Mouse (Mus musculus) liver, embryonic 12.5 days (tissue): ENCODE measurements at regions not wholly inside any gene's neighbourhood (a gene's known extent, or its start where the extent isn't known, plus 50 kb on each side); places are given as distances from the start of the nearest gene placed in this dataset.

Experiments
- ATAC-seq: fragments of 200-750 bp; cut with Nextera tagmentation; 2 replicates; pipeline ENCODE4 v1.8.0; 2017; ENCODE audit warnings: moderate number of reproducible peaks, mild to moderate bottlenecking, moderate library complexity
- H3K27ac ChIP-seq: fragments of 300-500 bp; sonication (generic); 2 replicates; pipeline ENCODE4 v1.5.1; 2016; ENCODE audit warnings: mild to moderate bottlenecking
- H3K27me3 ChIP-seq: fragments of 300-500 bp; sonication (generic); replicated peaks from 2 replicates; pipeline ENCODE4 v1.6.1; 2016; ENCODE audit warnings: mild to moderate bottlenecking, moderate library complexity
- H3K36me3 ChIP-seq: fragments of 300-500 bp; sonication (generic); 2 replicates; pipeline ENCODE4 v1.6.1; 2016; ENCODE audit warnings: mild to moderate bottlenecking, moderate library complexity
- H3K4me1 ChIP-seq: fragments of 300-500 bp; sonication (generic); 2 replicates; pipeline ENCODE4 v1.6.1; 2016
- H3K4me2 ChIP-seq: fragments of 300-500 bp; sonication (generic); 2 replicates; pipeline ENCODE4 v1.6.1; 2016; ENCODE audit warnings: mild to moderate bottlenecking, moderate library complexity
- H3K4me3 ChIP-seq: fragments of 300-500 bp; sonication (generic); 2 replicates; pipeline ENCODE4 v1.5.1; 2016; ENCODE audit warnings: mild to moderate bottlenecking, moderate library complexity
- H3K9ac ChIP-seq: fragments of 300-500 bp; sonication (generic); 2 replicates; pipeline ENCODE4 v1.6.1; 2016; ENCODE audit warnings: mild to moderate bottlenecking, moderate library complexity
- H3K9me3 ChIP-seq: fragments of 300-500 bp; sonication (generic); replicated peaks from 2 replicates; pipeline ENCODE4 v1.6.1; 2016; ENCODE audit warnings: mild to moderate bottlenecking, moderate library complexity
- WGBS: fragments of 180-500 bp; shearing (Covaris S2); methylation state at CpG from one replicate; pipeline ENCODE4 v1.1.7; 2016; ENCODE audit not compliant: insufficient replicate concordance; 5-methylcytosine and 5-hydroxymethylcytosine counted together

DNA sequence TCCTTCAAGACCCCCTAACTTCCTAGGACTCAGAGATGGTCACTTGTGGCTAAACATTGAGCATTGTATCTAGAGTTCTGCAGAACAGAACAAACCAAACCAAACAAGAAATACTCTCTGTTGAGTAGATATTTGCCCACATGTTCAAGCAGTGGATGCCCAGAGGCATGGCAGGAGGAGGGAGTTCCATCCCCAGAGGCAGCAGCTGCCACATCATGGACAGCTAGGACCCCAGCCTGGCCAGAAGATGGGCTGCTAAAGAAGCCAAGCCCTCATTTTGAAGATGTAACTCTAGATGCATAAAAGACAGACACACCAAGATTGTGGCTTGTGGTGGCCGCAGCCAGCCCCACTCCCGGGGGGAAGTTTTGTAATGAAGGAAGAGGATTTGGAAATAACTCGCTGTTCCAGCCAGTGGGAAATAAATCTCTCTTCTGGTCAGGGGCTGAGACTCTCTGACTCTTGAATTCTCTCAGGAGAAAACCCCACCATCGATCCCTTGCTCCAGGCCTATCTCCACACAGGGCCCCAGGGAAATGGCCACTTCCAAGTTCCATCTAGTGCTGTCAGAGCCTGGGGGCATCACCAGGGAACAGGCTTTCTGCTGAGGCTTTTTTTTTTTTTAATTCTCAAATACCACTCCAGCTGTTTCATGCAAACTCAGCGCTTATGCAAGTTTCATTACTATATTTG lies 174.9 kb downstream of the Sox9 start:
- Histone ChIP-seq H3K9me3 (no peaks in the 10 kb centered on the region), H3K4me3 (no peak overlapping the region), H3K36me3 (no peaks in the 10 kb centered on the region), H3K4me1 (no peaks in the 10 kb centered on the region), H3K4me2 (no peak overlapping the region), H3K9ac (no peak overlapping the region), H3K27me3 (peaks cover 13% of the 10 kb centered on the region; the same call in 1 of the 2 replicates), H3K27ac (no peak overlapping the region)
- WGBS: 59% methylated on average over 5 of the region's 5 CpGs
- no peak for ATAC-seq

DNA sequence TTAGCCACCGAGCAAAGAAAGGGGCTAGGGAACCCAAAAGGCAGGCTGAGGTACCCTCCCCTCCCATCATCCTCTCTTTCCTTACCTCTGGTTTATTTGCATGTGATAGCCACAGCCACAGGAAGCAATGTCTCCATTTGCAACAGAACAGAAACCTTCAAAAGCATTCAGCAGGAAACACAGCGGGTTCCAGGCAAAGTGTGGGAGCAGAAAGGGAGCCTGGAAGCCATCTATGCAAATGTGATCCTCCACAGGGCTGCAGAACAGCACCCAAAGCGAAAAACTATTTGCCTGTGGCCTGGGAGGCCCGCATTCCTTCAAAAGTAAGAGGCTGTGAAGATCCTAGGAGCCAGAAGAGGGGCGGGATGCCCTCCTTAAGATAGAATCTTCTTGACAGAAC lies 177.6 kb downstream of the Sox9 start:
- H3K4me3 ChIP-seq: no peak overlapping the region
- WGBS: 10% methylated on average over 5 of the region's 5 CpGs
- no peak overlapping the region for H3K9ac ChIP-seq
- H3K36me3 ChIP-seq: no peaks in the 10 kb centered on the region
- no peaks in the 10 kb centered on the region for H3K9me3 ChIP-seq
- H3K27ac ChIP-seq: no peak overlapping the region
- no peaks in the 10 kb centered on the region for H3K4me1 ChIP-seq
- peaks cover 10% of the 10 kb centered on the region; the same call in 1 of the 2 replicates for H3K27me3 ChIP-seq
- no peak overlapping the region for H3K4me2 ChIP-seq
- no peak for ATAC-seq

DNA sequence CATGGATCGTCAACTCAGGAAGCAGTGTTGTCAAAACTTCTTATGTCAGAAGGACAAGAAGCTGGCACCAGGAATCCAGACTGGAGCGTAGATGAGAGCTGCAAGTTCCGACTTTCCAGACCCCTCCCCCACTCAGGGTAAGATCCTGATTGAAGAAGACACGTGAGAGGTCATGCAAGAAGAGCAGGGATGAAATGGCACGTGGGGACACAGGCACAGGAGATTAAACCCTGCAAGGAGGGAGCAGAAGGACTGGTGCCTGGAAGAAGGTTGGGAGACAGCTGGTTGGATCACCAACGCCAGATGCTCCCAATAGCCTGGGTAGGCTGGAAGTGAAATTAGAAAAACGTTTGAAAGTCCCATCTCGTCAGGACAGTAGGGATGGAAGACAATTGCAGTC lies 191.3 kb downstream of the Sox9 start:
- Histone ChIP-seq H3K27me3 (peaks cover 17% of the 10 kb centered on the region; the same call in 1 of the 2 replicates), H3K27ac (no peak overlapping the region), H3K4me2 (no peak overlapping the region), H3K36me3 (no peaks in the 10 kb centered on the region), H3K9me3 (no peaks in the 10 kb centered on the region), H3K4me3 (no peak overlapping the region), H3K4me1 (no peaks in the 10 kb centered on the region), H3K9ac (no peak overlapping the region)
- whole genome bisulfite sequencing: 57% methylated on average over 8 of the region's 8 CpGs
- no peak for ATAC-seq

DNA sequence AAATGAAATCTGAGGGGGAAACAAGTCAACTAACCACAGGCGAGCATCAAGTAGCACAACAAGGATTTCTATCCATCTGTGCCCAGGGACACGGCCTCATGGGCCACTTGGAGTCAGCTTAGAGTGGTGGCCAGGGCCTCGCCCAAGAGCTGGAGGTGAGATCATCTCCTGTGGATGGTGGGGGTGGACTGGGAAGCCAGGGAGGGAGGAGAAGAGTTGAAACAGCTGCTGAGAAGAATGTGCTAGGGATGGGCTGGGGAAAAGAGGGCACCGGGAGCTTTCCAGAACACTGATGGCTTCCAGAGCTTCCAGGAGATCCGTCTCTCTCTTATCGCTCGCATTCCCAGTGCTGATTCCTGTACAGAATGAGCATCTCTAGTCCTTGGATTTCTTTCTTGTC lies 192.9 kb downstream of the Sox9 start:
- H3K9me3 ChIP-seq: no peaks in the 10 kb centered on the region
- ATAC-seq: no peak
- no peaks in the 10 kb centered on the region for H3K36me3 ChIP-seq
- H3K9ac ChIP-seq: no peak overlapping the region
- H3K4me3 ChIP-seq: no peak overlapping the region
- H3K4me2 ChIP-seq: no peak overlapping the region
- peaks cover 27% of the 10 kb centered on the region; the same call in 1 of the 2 replicates for H3K27me3 ChIP-seq
- no peaks in the 10 kb centered on the region; the same call in 1 of the 2 replicates for H3K4me1 ChIP-seq
- 78% methylated on average over 7 of the region's 7 CpGs for WGBS
- H3K27ac ChIP-seq: no peak overlapping the region

DNA sequence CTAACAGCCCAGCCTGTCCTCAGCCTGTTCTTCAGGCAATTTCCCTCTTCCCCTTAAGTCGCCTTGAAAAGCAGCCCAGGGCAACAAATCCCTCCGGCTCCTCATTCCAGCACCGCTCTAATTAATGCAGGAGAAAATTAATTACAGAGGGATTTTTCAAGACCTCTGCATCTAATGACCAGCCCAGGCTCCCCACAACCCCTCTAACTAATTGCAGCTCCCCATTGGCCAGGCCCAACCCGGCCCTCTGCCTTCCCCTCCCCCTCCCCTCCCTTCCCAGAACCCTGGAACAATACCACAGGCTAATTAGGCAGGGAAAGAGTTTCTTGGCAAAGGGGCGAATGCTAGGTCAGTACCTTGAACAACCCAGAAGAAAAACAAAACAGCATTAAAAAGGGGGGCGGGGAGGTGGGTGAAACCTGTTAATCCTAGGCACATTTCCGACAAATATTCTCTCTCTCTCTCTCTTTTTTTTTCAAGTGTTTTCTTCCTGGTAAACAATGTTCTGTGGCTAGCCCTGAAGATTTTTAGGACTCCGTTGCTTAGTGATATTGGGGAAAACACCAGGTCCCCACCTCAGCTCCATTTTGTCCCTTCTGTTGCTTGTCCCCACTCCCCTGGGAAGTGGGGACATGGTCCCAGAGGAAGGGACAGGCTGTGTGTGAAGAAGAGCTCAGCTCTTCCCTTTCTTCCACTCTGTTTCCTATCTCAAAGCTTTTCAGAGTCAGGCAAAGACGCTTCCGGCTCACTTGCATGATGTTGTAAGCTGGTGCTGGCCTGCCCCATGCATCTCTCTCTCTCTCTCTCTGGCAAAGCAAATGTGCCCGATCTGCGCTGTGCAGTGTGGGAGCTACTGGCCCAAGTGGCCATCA lies 195.1 kb downstream of the Sox9 start:
- peaks cover 30% of the 10 kb centered on the region; the same call in 1 of the 2 replicates for H3K27me3 ChIP-seq
- H3K4me3 ChIP-seq: no peak overlapping the region
- no peak overlapping the region for H3K9ac ChIP-seq
- H3K9me3 ChIP-seq: no peaks in the 10 kb centered on the region
- no peak for ATAC-seq
- H3K36me3 ChIP-seq: no peaks in the 10 kb centered on the region
- 18% methylated on average over 12 of the region's 12 CpGs for WGBS
- H3K27ac ChIP-seq: no peak overlapping the region
- H3K4me1 ChIP-seq: no peaks in the 10 kb centered on the region; the same call in 1 of the 2 replicates
- H3K4me2 ChIP-seq: no peak overlapping the region

DNA sequence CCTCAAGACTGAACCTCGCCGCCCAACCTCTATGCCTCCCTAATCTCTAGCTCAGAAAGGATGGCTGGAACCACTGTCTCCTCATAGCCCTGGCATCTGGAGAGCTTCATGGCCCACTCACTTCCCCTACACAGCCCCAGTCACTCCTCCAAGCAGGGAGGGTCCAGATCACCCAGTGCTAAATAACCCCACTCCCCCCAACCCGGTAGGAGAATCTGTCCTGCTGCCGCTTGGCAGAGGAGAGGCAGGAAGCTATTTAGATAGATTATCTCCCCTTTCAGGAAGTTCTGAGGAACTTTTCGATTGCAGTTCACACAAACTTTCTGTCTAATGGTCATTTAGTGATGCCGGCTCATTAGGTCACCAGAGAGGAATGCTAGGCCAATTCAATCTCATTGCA lies 196.9 kb downstream of the Sox9 start:
- Histone ChIP-seq H3K9me3 (no peaks in the 10 kb centered on the region), H3K27ac (no peak overlapping the region), H3K27me3 (peaks cover 30% of the 10 kb centered on the region; the same call in 1 of the 2 replicates), H3K9ac (no peak overlapping the region), H3K4me3 (no peak overlapping the region), H3K36me3 (no peaks in the 10 kb centered on the region), H3K4me1 (no peaks in the 10 kb centered on the region; the same call in 1 of the 2 replicates), H3K4me2 (no peak overlapping the region)
- whole genome bisulfite sequencing: 10% methylated on average over 6 of the region's 6 CpGs
- ATAC-seq: no peak

DNA sequence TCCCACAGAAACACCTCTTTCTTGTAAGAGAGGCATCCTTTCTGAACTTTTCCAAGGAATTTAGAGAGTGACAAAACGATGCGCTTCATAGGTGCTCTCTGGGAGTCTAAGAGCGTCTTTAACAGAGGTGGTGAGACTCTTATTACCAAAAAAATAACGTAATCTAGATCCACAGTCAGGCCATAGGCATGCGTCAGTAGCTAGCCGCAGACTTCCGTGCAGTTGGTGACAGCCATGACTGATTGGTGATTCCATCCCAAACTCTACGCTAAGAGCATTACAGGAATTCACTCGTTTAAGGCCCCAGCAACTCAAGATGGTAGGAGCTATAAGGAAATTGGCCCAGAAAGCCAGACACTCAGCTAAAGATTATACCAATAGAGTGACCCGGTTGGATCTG lies 197.4 kb downstream of the Sox9 start:
- H3K4me3 ChIP-seq: no peak overlapping the region
- no peaks in the 10 kb centered on the region for H3K9me3 ChIP-seq
- no peak overlapping the region for H3K4me2 ChIP-seq
- peaks cover 30% of the 10 kb centered on the region; the same call in 1 of the 2 replicates for H3K27me3 ChIP-seq
- no peaks in the 10 kb centered on the region; the same call in 1 of the 2 replicates for H3K4me1 ChIP-seq
- no peak for ATAC-seq
- no peaks in the 10 kb centered on the region for H3K36me3 ChIP-seq
- no peak overlapping the region for H3K27ac ChIP-seq
- WGBS: 58% methylated on average over 10 of the region's 10 CpGs
- H3K9ac ChIP-seq: no peak overlapping the region

DNA sequence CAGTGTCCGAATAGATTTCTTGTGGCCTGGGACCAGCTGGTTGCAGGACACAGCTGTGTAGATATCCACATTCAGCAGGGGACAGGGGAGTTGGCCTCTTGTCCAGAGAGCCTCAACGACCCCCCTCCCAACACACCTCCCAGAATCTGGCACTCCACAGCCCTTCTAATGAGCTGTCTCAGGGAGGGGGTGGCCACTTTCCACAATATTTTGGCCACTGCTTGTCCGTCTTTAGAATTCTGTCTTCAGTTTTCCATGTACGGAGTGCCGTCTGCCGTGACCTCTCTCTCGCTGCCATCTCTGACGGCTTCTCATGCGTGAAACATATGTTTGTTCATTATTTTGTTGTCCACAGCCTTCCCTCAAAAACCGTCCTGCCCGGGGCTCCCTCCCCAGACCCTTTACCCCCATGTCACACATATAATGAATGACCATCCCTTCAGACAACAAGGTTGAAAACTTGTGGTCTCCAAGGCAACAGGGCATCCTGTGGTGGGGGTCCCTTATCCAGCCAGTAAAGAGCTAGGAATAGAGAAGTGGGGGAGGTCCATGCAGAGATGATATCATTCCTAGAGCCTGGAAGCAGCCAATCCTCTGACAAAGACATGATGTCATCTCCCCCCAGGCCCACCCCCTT lies 200.3 kb downstream of the Sox9 start:
- Histone ChIP-seq H3K9me3 (no peaks in the 10 kb centered on the region), H3K4me3 (no peak overlapping the region), H3K4me2 (no peak overlapping the region), H3K4me1 (no peaks in the 10 kb centered on the region; the same call in 1 of the 2 replicates), H3K36me3 (no peaks in the 10 kb centered on the region), H3K27me3 (peaks cover 22% of the 10 kb centered on the region; the same call in 1 of the 2 replicates), H3K9ac (no peak overlapping the region), H3K27ac (no peak overlapping the region)
- 72% methylated on average over 11 of the region's 11 CpGs for WGBS
- ATAC-seq: no peak

DNA sequence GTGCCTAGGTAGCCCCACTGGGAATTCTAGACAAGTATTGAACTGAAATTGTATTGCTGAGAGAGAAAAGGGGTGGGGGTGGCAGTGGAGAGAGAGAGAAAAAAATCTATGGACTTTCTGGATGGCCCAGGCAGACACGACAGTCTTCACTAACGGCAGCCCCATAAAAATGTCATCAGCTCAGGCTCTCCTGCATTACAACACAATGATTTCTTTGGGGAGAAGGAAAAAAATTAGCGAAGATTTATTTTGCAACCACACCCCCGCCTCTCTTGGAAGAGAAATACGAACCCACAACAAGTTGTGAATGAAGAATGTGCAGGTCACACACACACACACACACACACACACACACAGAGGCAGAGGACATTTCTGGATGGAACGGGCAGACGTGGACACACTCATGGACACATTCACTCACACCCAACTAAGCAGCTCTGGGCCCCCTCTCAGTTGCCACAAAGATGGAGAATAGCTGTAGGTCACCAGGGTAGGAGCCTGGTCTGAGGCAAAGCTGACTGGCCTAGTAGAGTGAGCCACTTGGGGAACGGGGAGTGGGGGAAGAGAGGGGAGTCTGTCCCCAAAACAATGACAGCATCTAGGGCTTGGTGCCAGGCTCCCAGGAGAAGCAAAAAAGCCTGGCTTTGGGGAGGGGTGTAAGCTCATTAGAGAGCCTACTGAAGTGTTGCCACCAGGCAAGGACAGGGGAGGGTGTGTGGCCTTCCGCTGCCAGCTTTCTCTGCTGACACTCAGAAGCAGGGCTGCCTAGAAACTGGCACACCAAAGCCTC lies 201.0 kb downstream of the Sox9 start:
- ATAC-seq: no peak
- Histone ChIP-seq H3K27ac (no peak overlapping the region), H3K4me2 (no peak overlapping the region), H3K27me3 (peaks cover 15% of the 10 kb centered on the region; the same call in 1 of the 2 replicates), H3K4me1 (no peaks in the 10 kb centered on the region; the same call in 1 of the 2 replicates), H3K9me3 (no peaks in the 10 kb centered on the region), H3K4me3 (no peak overlapping the region), H3K9ac (no peak overlapping the region), H3K36me3 (no peaks in the 10 kb centered on the region)
- WGBS: 64% methylated on average over 9 of the region's 9 CpGs

DNA sequence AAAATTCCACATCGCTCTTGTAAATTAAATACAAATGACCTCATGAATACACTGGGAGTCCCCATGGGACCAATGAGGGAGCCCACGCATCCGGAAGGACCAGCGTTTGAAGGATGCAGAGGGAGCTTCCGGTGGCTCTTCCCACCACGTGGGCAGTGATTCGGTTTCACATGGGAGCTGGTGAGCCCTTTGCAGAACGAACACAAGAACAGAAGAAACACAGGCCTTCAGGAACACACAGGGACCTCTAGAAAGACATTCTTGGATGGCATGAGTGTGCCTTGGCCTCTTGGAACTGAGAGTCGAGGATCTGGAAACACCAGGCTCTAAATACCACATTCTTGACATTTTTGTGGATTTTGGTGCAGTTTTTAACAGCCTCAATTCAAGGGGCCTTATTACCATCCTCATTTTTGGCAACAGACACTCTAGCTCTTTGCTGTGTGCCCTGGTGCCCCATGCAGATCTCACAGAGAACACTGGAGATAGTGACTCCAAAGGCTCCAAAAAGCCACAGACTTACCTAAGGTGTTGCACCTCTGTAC lies 204.1 kb downstream of the Sox9 start:
- ATAC-seq: no peak

DNA sequence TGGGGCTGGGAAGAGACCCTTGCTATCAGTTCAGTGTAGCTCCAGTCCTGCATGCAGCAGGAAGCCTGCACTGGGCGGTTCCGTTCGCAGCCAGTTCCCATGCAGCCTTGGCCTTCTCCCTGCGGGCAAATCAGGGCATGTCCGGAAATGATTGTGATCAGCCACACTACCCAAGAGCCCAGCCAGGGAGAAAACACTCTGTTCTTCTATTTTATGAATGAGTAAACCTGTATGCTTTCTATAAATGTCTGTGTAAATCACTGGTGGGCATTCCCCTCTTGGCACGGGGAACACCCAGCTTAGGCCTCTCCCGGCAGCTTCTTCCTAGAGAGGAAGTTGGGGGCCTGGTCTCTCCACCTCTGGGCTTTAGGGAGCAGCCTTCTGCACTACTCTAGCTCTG lies 205.8 kb downstream of the Sox9 start:
- no peaks in the 10 kb centered on the region; the same call in 1 of the 2 replicates for H3K27me3 ChIP-seq
- H3K9me3 ChIP-seq: no peaks in the 10 kb centered on the region
- WGBS: 54% methylated on average over 7 of the region's 7 CpGs
- no peak overlapping the region for H3K9ac ChIP-seq
- H3K27ac ChIP-seq: no peak overlapping the region
- H3K4me3 ChIP-seq: no peak overlapping the region
- no peak for ATAC-seq
- no peak overlapping the region for H3K4me2 ChIP-seq
- H3K4me1 ChIP-seq: no peaks in the 10 kb centered on the region; the same call in 1 of the 2 replicates
- H3K36me3 ChIP-seq: no peaks in the 10 kb centered on the region

More for the DNA sequence above, 204.1 kb downstream of the Sox9 start:
- Histone ChIP-seq H3K9me3 (no peaks in the 10 kb centered on the region), H3K4me2 (no peak overlapping the region), H3K36me3 (no peaks in the 10 kb centered on the region), H3K27ac (no peak overlapping the region), H3K9ac (no peak overlapping the region), H3K4me1 (no peaks in the 10 kb centered on the region; the same call in 1 of the 2 replicates), H3K4me3 (no peak overlapping the region), H3K27me3 (no peaks in the 10 kb centered on the region; the same call in 1 of the 2 replicates)
- whole genome bisulfite sequencing: 66% methylated on average over 9 of the region's 9 CpGs
